In genomic region chr7:5019576-5019975, GRCm38 (mm10) we compare ENCODE assay signal across 10 mouse cellular contexts. TPM values are rescaled to one million over a fixed set of nuclear protein-coding genes. Genes with fewer than 3 reads are reported as not detected.
DNase-seq lines count a peak whose midpoint lies in the region; ATAC-seq lines count a peak whose summit lies in the region.
"Not testable (repeated sequence)": the region's sequence is repeated elsewhere in the genome, so short reads cannot be mapped to it uniquely, and the experiment has no call there.
"Had no signal": no experiment of that assay in that cellular context is flagged by ENCODE, and none has a peak within 500 bp of the region (broad histone marks: within the 10 kb centered on the region; RNA-seq: fewer than 3 reads in every experiment).

No protein-coding gene starts in this region.

- H3K4me1 ChIP-seq in forebrain, embryonic 10.5 days = peaks cover 34% of the 10 kb centered on the region
- H3K4me1 ChIP-seq in heart, embryonic 13.5 days = peaks cover 39% of the 10 kb centered on the region
- H3K4me1 ChIP-seq in intestine, embryonic 14.5 days (replicated peaks; ENCODE audit: control insufficient read depth, insufficient read depth, low read length) = peaks cover 20% of the 10 kb centered on the region
- H3K4me1 ChIP-seq in limb, embryonic 12.5 days (replicated peaks) = peaks cover 23% of the 10 kb centered on the region
- peaks cover 12% of the 10 kb centered on the region for H3K4me1 ChIP-seq in lung, embryonic 16.5 days (replicated peaks; ENCODE audit: control insufficient read depth, insufficient read depth, low read length)
- H3K4me1 ChIP-seq in neural tube, embryonic 11.5 days (ENCODE audit: control insufficient read depth, insufficient read depth, low read length) = not testable (repeated sequence)

- WGBS in forebrain, embryonic 10.5 days = 32% methylated on average over 8 of the region's 8 CpGs
- WGBS in heart, embryonic 13.5 days = 28% methylated on average over 8 of the region's 8 CpGs
- WGBS in intestine, embryonic 14.5 days = 26% methylated on average over 8 of the region's 8 CpGs
- 20% methylated on average over 8 of the region's 8 CpGs for WGBS in limb, embryonic 12.5 days
- WGBS in lung, embryonic 16.5 days = 23% methylated on average over 8 of the region's 8 CpGs
- 28% methylated on average over 8 of the region's 8 CpGs for WGBS in neural tube, embryonic 11.5 days

- H3K27me3 ChIP-seq in forebrain, embryonic 10.5 days (ENCODE audit: poor library complexity, severe bottlenecking); heart, embryonic 13.5 days (replicated peaks); intestine, embryonic 14.5 days (replicated peaks; ENCODE audit: control insufficient read depth, insufficient read depth, low read length); limb, embryonic 12.5 days; lung, embryonic 16.5 days (ENCODE audit: control insufficient read depth, insufficient read depth, low read depth, low read length); neural tube, embryonic 11.5 days (ENCODE audit: control insufficient read depth, insufficient read depth, low read length): not testable (repeated sequence)

- not testable (repeated sequence) for ATAC-seq in heart, embryonic 13.5 days (ENCODE audit: extremely low read depth, insufficient number of reproducible peaks, low FRiP score, low TSS enrichment); intestine, embryonic 14.5 days (replicated peaks; ENCODE audit: low FRiP score, low TSS enrichment, low read depth); lung, embryonic 16.5 days (ENCODE audit: low read depth); neural tube, embryonic 11.5 days (ENCODE audit: insufficient read depth, low FRiP score, low TSS enrichment)
- peak; percentile 3; the same call in 1 of the 2 replicates for ATAC-seq in limb, embryonic 12.5 days (ENCODE audit: insufficient number of reproducible peaks, insufficient read depth, low FRiP score, low TSS enrichment, low read depth)

- peak overlapping the region; percentile 75 for H3K9ac ChIP-seq in heart, embryonic 13.5 days
- H3K9ac ChIP-seq in intestine, embryonic 14.5 days (ENCODE audit: low read length) = peak overlapping the region; percentile 49; the same call in 1 of the 2 replicates
- H3K9ac ChIP-seq in limb, embryonic 12.5 days (replicated peaks) = peak overlapping the region; percentile 93; the same call in 1 of the 2 replicates
- H3K9ac ChIP-seq in lung, embryonic 16.5 days (ENCODE audit: low read length) = peak overlapping the region; percentile 96
- H3K9ac ChIP-seq in neural tube, embryonic 11.5 days (ENCODE audit: low read length) = peak overlapping the region; percentile 83

- peaks cover 46% of the 10 kb centered on the region for H3K36me3 ChIP-seq in forebrain, embryonic 10.5 days (replicated peaks)
- peaks cover 46% of the 10 kb centered on the region for H3K36me3 ChIP-seq in heart, embryonic 13.5 days
- peaks cover 29% of the 10 kb centered on the region for H3K36me3 ChIP-seq in intestine, embryonic 14.5 days (ENCODE audit: control insufficient read depth, insufficient read depth, low read length)
- peaks cover 40% of the 10 kb centered on the region for H3K36me3 ChIP-seq in limb, embryonic 12.5 days
- H3K36me3 ChIP-seq in lung, embryonic 16.5 days (ENCODE audit: control insufficient read depth, insufficient read depth, low read length) = peaks cover 20% of the 10 kb centered on the region
- H3K36me3 ChIP-seq in neural tube, embryonic 11.5 days (ENCODE audit: control insufficient read depth, insufficient read depth, low read length) = not testable (repeated sequence)

- DNase-seq in 3T3-L1 (ENCODE audit: low read depth, low spot score) = peak; percentile 31
- DNase-seq in adrenal gland, postnatal 10 days = peak; percentile 35
- not testable (repeated sequence) for DNase-seq in forebrain, embryonic 10.5 days (ENCODE audit: extremely low spot score, low spot score); intestine, embryonic 14.5 days (ENCODE audit: low spot score); neural tube, embryonic 11.5 days (ENCODE audit: low spot score)

- peak overlapping the region; percentile 94 for H3K4me3 ChIP-seq in forebrain, embryonic 10.5 days
- peak overlapping the region; percentile 77 for H3K4me3 ChIP-seq in heart, embryonic 13.5 days
- H3K4me3 ChIP-seq in intestine, embryonic 14.5 days (ENCODE audit: low read depth, low read length) = peak overlapping the region; percentile 73
- peak overlapping the region; percentile 84 for H3K4me3 ChIP-seq in limb, embryonic 12.5 days (replicated peaks)
- H3K4me3 ChIP-seq in lung, embryonic 16.5 days (ENCODE audit: low read length) = peak overlapping the region; percentile 76
- peak overlapping the region; percentile 82 for H3K4me3 ChIP-seq in neural tube, embryonic 11.5 days (ENCODE audit: low read depth, low read length)

- peak overlapping the region; percentile 98 for H3K27ac ChIP-seq in forebrain, embryonic 10.5 days
- peak overlapping the region; percentile 95 for H3K27ac ChIP-seq in heart, embryonic 13.5 days (replicated peaks)
- H3K27ac ChIP-seq in intestine, embryonic 14.5 days (ENCODE audit: low read depth) = peak overlapping the region; percentile 94
- H3K27ac ChIP-seq in limb, embryonic 12.5 days = peak overlapping the region; percentile 98
- H3K27ac ChIP-seq in lung, embryonic 16.5 days (ENCODE audit: low read length) = peak overlapping the region; percentile 97
- H3K27ac ChIP-seq in neural tube, embryonic 11.5 days (ENCODE audit: low read depth, low read length) = peak overlapping the region; percentile 58; the same call in 1 of the 2 replicates

- peak overlapping the region; percentile 91 for H3K4me2 ChIP-seq in heart, embryonic 13.5 days
- peak overlapping the region; percentile 95 for H3K4me2 ChIP-seq in intestine, embryonic 14.5 days (ENCODE audit: low read length)
- peak overlapping the region; percentile 87 for H3K4me2 ChIP-seq in limb, embryonic 12.5 days
- peak overlapping the region; percentile 53 for H3K4me2 ChIP-seq in lung, embryonic 16.5 days (ENCODE audit: low read depth, low read length)
- peak overlapping the region; percentile 81 for H3K4me2 ChIP-seq in neural tube, embryonic 11.5 days (ENCODE audit: low read depth)

- peaks cover 16% of the 10 kb centered on the region; the same call in 1 of the 2 replicates for H3K9me3 ChIP-seq in forebrain, embryonic 10.5 days
- H3K9me3 ChIP-seq in heart, embryonic 13.5 days; intestine, embryonic 14.5 days (ENCODE audit: control insufficient read depth, low read length); limb, embryonic 12.5 days; lung, embryonic 16.5 days (ENCODE audit: control insufficient read depth, low read length); neural tube, embryonic 11.5 days (ENCODE audit: control insufficient read depth, low read length): not testable (repeated sequence)

RNA-seq across cellular contexts. Expression of gene Zfp865, which starts 0.6 kb away (rescaled TPM):
- total RNA-seq in adrenal gland, postnatal 10 days (2021) = 10 to 100 TPM; 22.9 to 30.0 TPM
- polyA plus RNA-seq in forebrain, embryonic 10.5 days (2016; fragmentation: Nextera tagmentation; extraction: Ambion mirVana) = 5.1 and 5.7 TPM in 2 replicates
- 3.8 and 4.4 TPM in 2 replicates for polyA plus RNA-seq in heart, embryonic 13.5 days (2015; fragmentation: Nextera tagmentation; extraction: Ambion mirVana)
- polyA plus RNA-seq in intestine, embryonic 14.5 days (2014; fragmentation: Nextera tagmentation; extraction: Ambion mirVana) = 6.2 and 7.2 TPM in 2 replicates
- polyA plus RNA-seq in limb, embryonic 12.5 days (2016; fragmentation: Nextera tagmentation; extraction: Ambion mirVana) = 7.0 and 8.1 TPM in 2 replicates
- 5.5 and 5.7 TPM in 2 replicates for polyA plus RNA-seq in lung, embryonic 16.5 days (2015; fragmentation: Nextera tagmentation; extraction: Ambion mirVana)
- 5.5 and 5.6 TPM in 2 replicates for polyA plus RNA-seq in neural tube, embryonic 11.5 days (2014; fragmentation: Nextera tagmentation; extraction: Ambion mirVana)

RNA-seq across cellular contexts. Expression of gene Ccdc106, which starts 0.8 kb away (rescaled TPM):
- 1 to 10 TPM; 2.1 to 2.6 TPM for total RNA-seq in adrenal gland, postnatal 10 days (2021)
- 4.7 and 6.6 TPM in 2 replicates for polyA plus RNA-seq in forebrain, embryonic 10.5 days (2016; fragmentation: Nextera tagmentation; extraction: Ambion mirVana)
- 2.1 and 4.2 TPM in 2 replicates for polyA plus RNA-seq in heart, embryonic 13.5 days (2015; fragmentation: Nextera tagmentation; extraction: Ambion mirVana)
- polyA plus RNA-seq in intestine, embryonic 14.5 days (2014; fragmentation: Nextera tagmentation; extraction: Ambion mirVana) = 15.1 and 17.1 TPM in 2 replicates
- polyA plus RNA-seq in limb, embryonic 12.5 days (2016; fragmentation: Nextera tagmentation; extraction: Ambion mirVana) = 27.3 and 27.5 TPM in 2 replicates
- 5.3 and 5.5 TPM in 2 replicates for polyA plus RNA-seq in lung, embryonic 16.5 days (2015; fragmentation: Nextera tagmentation; extraction: Ambion mirVana)
- polyA plus RNA-seq in neural tube, embryonic 11.5 days (2014; fragmentation: Nextera tagmentation; extraction: Ambion mirVana) = 6.4 and 8.3 TPM in 2 replicates

RNA-seq across cellular contexts. Expression of gene Gm44973, which starts 4.3 kb away (rescaled TPM):
- not detected for total RNA-seq in adrenal gland, postnatal 10 days (2021)
- polyA plus RNA-seq in forebrain, embryonic 10.5 days (2016; fragmentation: Nextera tagmentation; extraction: Ambion mirVana) = 1.0 and 1.1 TPM in 2 replicates
- polyA plus RNA-seq in heart, embryonic 13.5 days (2015; fragmentation: Nextera tagmentation; extraction: Ambion mirVana) = not detected in 2 replicates
- 1.0 and 2.0 TPM in 2 replicates for polyA plus RNA-seq in intestine, embryonic 14.5 days (2014; fragmentation: Nextera tagmentation; extraction: Ambion mirVana)
- 1.2 TPM in 1 of 2 replicates, not detected in the other for polyA plus RNA-seq in limb, embryonic 12.5 days (2016; fragmentation: Nextera tagmentation; extraction: Ambion mirVana)
- polyA plus RNA-seq in lung, embryonic 16.5 days (2015; fragmentation: Nextera tagmentation; extraction: Ambion mirVana) = 1.2 and 1.3 TPM in 2 replicates
- 0.36 and 1.1 TPM in 2 replicates for polyA plus RNA-seq in neural tube, embryonic 11.5 days (2014; fragmentation: Nextera tagmentation; extraction: Ambion mirVana)
- total RNA-seq: gastrocnemius, postnatal 4 days; layer of hippocampus, postnatal 10 days had no signal

RNA-seq across cellular contexts. Expression of gene Fiz1, which starts 5.1 kb away (rescaled TPM):
- total RNA-seq in adrenal gland, postnatal 10 days (2021) = 10 to 100 TPM; 24.4 to 27.7 TPM
- 54.0 and 54.1 TPM in 2 replicates for polyA plus RNA-seq in forebrain, embryonic 10.5 days (2016; fragmentation: Nextera tagmentation; extraction: Ambion mirVana)
- 25.6 and 28.4 TPM in 2 replicates for polyA plus RNA-seq in heart, embryonic 13.5 days (2015; fragmentation: Nextera tagmentation; extraction: Ambion mirVana)
- polyA plus RNA-seq in intestine, embryonic 14.5 days (2014; fragmentation: Nextera tagmentation; extraction: Ambion mirVana) = 37.5 and 40.3 TPM in 2 replicates
- polyA plus RNA-seq in limb, embryonic 12.5 days (2016; fragmentation: Nextera tagmentation; extraction: Ambion mirVana) = 57.9 and 58.9 TPM in 2 replicates
- polyA plus RNA-seq in lung, embryonic 16.5 days (2015; fragmentation: Nextera tagmentation; extraction: Ambion mirVana) = 33.1 and 34.5 TPM in 2 replicates
- polyA plus RNA-seq in neural tube, embryonic 11.5 days (2014; fragmentation: Nextera tagmentation; extraction: Ambion mirVana) = 50.2 and 50.6 TPM in 2 replicates

RNA-seq across cellular contexts. Expression of gene Zfp524, which starts 5.4 kb away (rescaled TPM):
- 10 to 100 TPM; 12.6 to 13.2 TPM for total RNA-seq in adrenal gland, postnatal 10 days (2021)
- 8.4 and 9.4 TPM in 2 replicates for polyA plus RNA-seq in forebrain, embryonic 10.5 days (2016; fragmentation: Nextera tagmentation; extraction: Ambion mirVana)
- 10.7 and 12.3 TPM in 2 replicates for polyA plus RNA-seq in heart, embryonic 13.5 days (2015; fragmentation: Nextera tagmentation; extraction: Ambion mirVana)
- polyA plus RNA-seq in intestine, embryonic 14.5 days (2014; fragmentation: Nextera tagmentation; extraction: Ambion mirVana) = 15.7 and 16.0 TPM in 2 replicates
- 7.1 and 7.8 TPM in 2 replicates for polyA plus RNA-seq in limb, embryonic 12.5 days (2016; fragmentation: Nextera tagmentation; extraction: Ambion mirVana)
- polyA plus RNA-seq in lung, embryonic 16.5 days (2015; fragmentation: Nextera tagmentation; extraction: Ambion mirVana) = 19.3 and 21.4 TPM in 2 replicates
- polyA plus RNA-seq in neural tube, embryonic 11.5 days (2014; fragmentation: Nextera tagmentation; extraction: Ambion mirVana) = 7.8 and 10.1 TPM in 2 replicates
